Mouse (Mus musculus) thymus, postnatal 14 days (tissue): Measurements from ENCODE around the gene Arrdc3.
"Not testable (repeated sequence)": the region's sequence is repeated elsewhere in the genome, so short reads cannot be mapped to it uniquely, and the experiment has no call there.

Source experiments
- DNase-seq: peaks from one replicate; pipeline ENCODE4 v3.0.0; 2021

Gene Arrdc3

DNA sequence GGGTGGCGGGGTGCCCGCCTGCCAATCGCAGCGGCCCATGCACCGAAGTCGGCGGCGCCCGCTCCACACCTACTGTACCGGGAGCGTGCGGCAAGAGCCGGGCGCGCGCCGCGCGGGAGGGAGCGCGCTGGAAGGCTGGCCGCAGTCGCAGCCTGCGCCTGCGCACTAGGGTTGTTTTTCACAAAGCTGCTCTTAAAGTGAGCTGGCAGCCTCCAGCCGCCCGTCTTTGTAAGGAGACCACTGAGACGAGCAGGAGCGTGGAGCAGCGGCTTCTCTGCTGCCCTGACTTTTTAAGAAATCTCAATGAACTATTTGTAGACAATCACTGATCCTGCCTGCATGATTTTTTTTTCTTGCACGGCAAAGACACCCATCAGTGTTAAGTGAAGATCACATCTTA, at the start of gene Arrdc3:
TSS of gene Arrdc3 (plus strand) at position 195 of the 400 bp plus-strand sequence.
- peak; percentile 98 for DNase-seq

DNA sequence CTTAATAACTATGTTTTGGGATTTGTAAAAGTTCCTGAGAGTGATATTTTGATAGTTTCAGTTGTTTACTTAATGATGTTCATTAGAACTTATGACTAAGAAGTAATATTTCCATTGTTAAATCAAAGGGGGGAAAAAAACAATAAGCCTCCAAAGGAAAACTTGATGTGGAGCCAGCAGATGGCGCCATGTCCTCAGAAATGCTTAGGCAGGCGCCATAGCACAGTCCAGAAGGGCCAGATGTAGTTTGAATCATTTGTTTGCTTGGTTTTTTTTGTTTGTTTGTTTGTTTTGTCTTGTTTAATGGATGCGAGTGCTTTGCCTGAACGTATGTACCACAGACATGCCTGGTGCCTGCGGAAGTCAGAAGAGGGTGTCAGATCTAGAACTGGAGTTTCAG, 21.0 kb upstream of the Arrdc3 start:
- DNase-seq: peak; percentile 58

DNA sequence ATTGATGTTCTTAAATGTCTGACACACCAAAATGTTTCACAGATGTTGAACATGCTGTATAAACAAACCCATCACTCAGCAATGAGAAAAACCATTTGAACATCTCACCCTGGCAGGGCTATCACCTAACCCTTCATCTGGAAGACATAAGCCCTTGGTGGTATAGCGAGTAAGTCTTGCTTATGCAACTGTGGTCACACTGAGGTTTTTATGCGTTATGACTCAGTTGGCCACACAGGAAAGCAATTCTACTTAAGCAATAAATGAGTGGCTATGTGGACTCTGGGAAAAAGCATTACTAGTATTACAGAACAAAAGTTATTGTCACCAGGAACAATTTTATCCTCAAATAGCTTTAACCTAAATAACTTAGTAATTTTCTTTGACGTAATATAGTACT, 19.0 kb upstream of the Arrdc3 start:
- DNase-seq: no peak

DNA sequence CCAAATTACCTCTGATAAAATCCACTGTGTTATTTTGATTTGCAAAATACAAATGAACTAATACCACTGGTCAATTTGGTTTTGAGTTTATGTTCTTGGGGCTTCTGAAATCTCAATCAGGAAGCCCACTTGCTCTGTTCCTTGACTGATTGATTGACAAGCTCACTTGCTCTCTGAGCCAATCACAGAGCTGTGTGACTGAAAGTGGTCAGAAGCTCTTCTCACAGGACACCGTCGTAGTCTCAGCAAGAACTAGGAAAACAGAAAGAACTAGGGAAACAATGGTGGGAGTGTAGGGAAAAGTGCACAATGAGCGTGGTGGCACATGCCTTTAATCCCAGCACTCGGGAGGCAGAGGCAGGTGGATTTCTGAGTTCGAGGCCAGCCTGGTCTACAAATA, 8.1 kb upstream of the Arrdc3 start:
- DNase-seq: no peak

DNA sequence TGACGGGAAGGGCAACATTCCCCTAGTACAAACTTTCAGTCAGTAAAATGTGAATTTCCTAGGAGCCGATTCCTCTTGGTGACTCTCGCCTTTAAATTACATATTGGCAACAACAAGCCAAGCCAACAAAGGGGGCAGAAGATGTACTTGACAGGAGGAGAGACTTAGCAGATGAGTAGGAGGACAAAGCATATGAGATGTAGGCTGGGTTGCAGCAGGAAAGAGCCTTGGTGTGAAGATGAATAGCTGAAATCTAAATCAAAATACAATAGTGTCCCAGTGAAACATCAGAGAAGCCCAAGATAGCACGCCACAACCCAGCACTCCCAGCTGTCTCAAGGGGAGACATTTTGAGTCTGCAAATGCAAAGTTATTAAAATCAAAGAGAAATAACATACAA, 2.4 kb upstream of the Arrdc3 start:
- DNase-seq: no peak

DNA sequence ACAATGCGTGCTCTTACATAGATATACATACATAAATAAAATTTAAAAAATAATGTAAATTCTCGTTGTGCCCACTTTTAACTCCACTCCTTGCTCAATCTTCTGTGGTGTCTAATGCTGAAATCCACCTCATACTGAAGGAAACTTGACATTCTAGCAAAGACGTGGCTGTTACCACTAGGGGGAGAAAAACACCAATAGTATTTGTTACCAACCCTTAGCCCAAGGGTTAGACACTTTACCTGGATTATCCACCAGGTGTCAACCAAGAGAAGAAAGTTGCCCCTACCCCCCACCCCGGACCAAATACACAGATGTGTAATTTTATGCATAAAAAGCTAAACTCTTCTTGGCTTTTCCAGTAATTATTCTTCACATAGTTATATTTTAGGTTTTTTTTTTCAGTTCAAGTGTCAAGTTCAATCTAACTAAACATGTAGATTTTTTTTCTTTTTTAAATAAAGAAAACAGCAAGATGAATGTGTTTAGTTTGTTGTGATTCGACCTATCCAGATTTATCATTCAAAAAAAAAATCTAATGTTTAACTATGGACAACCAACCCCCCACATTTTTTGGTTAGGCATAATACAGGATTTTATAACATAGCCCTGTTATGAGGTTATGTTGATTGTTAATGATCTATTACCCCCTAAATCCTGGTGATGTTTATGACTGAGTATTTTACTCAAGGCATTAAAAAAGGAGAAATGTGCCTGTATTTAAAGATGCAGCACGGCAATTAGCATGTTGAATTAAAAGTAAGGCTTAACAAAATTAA, 1.3 kb upstream of the Arrdc3 start:
- DNase-seq: peak; percentile 80

DNA sequence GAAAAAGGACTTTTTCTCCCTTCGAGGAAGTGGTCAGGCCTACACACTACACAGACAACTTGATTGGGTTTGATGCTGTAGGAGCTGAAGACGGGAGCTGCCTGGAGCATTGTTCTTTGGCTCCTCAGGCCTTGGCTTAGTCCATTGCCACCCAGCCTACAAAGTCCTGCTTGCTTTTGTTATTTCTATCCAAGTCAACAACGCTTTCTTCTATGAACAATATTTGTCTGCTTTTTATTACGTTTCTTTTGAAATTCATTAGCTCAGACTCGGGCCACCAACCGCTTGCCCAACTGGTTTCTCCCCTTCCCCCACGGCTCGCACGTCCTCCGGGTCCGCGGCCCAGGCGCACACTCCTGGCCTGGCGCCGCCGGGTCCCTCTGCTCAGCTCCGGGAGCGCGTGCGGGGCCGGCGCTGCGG, 458 bp upstream of the Arrdc3 start:
- DNase-seq: no peak

DNA sequence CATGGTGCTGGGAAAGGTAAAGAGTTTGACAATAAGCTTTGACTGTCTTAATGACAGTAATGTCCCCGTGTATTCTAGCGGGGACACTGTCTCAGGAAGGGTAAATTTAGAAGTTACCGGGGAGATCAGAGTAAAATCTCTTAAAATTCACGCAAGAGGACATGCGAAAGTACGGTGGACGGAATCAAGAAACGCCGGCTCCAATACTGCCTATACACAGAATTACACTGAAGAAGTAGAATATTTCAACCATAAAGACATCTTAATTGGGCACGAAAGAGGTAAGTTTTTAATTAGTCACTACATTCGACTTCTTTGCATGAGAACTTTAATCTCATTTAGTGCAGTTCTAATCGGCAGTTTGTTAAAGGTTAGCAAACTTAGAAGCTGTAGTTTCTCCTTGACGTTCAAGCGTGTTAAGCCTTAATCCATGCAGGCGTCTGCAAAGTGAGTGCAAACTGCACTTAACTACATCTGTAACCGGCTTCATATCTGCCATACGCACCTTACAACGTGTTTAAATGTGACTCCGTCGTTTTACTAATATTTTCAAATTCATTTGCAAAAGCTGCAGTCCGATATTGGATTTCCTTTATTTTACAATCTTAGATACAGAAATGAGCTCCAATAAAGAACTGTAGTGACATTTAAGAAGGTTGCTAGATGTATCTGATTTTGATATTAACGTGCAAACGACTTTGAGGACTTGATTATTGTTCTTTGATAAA, 629 bp downstream of the Arrdc3 start:
- peak; percentile 20 for DNase-seq

DNA sequence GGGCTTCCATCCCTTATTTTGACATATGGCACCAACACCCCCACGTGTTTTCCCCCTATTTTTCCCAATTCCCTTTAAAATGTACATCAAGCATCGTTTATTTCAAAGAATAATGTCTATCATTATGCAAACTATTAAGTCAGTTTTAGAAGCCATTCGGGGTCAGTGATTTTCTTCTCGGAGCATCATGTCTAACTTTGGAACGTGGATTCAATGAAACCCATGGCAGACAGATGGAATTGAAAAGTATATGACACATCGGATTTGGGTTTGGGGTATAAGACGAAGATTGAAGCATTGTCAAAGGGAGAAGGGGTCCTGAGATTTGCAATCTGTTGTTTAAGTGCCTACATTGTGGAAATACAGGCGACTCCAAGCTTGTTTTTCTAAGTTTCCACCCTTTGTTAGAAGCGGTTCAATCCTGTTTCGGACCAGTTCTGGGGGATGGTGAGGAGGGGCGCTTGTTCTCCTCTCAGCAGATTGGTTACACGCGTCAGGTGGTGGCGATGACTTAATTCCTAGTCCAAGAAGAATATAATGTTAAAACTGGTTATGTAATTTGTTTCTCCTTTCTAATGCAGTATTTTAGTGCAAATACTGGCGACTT, 1.3 kb downstream of the Arrdc3 start:
- peak; percentile 57 for DNase-seq

DNA sequence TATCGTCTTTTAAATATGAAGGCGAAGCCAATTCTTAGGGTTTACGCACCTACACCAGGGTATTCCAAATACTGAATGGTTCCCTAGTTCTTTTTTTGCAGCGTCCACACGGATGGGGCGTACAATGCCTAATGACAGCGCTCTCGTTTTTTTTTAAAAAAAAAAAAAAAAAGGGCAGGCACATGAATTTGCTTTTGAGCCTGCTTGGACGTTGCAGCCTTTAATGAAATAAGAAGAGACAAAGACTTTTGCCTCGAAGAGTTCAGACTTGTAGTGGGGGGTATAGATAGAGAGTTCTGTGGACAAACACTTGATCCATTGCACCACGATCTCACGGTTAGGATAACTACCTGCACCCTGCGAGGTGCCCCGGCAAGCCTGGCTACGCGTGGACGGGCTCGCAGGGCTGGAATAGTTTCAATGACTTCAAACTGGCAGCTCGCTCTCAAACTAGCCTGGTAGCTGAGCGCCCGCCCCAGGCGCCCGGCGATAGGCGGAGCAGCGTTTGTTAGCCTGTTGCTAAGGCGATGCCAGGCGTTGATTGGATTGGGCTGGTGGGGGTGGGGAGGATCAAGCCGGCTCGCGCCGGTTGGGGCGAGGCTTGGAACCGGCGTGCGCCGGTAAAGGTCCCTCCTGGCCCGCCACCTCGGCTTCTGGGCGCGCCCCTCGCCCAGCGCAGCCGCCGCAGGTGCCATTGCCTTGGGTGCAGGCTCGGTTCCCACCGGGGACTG, 2.1 kb downstream of the Arrdc3 start:
- DNase-seq: peak; percentile 94

DNA sequence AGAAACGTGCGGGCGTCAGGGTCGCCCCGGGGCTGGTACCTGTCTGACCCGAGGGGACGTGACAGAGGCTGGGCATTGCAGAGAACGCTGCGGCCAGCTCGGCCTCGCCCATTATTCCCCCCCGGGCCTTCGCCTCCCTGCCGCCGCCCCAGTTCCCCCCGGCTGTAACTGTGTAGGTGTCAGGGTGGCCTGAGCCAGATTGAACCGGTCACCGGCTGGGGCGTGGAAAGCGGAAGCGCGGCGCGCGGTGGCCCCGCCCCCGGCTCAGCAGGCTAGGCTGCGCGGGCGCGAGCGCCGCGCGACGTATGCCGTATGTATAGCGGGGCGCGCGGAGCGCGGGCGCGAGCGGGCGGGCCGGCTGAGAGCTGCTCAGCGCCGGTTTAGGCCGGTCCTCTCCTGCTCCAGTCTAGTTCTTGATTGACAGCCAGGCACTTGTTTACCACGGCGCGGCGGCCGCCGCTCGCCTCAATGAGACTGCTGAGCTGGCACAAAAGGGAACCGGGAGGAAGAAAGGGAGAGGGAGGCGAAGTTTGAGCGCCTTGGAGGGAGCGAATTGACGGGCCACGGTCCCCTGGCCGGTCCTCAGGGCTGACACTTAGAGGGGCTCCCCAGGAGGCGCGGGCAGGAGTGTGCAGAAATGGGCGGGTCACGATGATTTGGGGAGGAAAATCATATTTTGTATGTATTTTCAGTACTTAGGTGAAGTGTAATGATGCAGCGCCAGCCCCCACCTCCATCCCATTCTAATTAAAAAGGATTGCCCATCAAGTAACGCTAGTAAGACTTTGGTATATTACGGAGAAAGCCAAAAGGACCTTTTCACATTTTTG, 2.9 kb downstream of the Arrdc3 start:
- DNase-seq: peak; percentile 95

DNA sequence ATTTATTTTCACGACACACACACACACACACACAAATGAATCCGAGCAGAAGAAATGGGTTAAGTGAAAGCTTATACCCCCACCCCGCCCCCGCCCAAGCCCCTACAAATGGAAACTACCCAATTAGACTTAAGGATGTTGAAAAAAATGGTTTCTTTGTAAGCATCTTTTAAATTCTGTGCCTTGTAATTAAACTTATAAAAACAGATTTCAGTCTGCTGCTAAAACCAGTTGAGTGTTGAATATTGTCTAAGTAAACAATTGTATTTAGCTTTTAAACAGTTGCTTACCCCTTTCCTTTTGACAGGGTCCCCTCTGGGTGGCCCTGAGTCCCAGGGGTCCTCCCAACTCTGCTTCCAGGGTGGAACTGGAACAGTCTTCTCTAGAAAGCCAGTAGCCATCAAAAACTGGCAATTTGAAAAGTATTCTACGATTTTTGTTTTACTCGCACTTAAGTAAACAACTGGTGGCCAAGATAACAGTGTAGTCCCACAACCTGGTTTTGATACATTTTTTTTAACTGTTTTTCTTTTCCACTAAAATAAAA, 3.6 kb downstream of the Arrdc3 start:
- no peak for DNase-seq

DNA sequence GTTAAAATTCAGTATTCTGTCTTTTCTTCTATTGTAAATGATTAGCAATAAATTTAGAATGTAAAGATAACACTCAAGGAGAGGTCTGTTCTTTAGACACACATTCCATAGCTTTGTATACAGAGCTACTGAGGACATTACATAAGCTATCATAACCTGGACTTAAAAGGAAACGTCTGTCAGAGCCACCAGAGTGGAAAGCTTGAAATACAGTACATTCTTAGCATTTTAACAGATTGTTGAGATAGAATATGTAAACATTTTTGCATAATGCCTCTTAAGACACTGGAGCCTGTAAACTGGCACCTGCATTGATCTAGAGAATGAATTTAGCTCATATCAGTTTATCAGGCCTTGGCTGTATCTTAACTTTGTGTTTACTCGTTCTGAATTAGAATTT, 4.7 kb downstream of the Arrdc3 start:
- DNase-seq: no peak

DNA sequence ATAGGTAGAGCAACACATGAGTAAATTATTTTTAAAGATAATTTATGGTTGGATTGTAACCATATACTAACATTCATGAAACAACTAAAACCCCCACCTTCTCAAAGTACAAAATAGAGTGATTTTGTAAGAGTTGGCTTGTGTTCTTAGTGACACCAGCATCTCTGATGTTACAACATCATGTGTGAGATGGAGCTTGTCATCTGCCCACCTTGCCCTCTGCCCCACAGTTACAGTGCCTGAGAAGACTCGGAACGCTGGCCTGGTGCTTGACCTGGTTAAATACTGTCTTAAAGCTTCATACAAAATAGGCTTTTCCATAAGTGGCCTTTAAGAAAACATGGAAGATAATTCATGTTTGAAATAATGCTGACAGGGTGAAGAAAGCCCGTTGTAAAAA, 11.7 kb downstream of the Arrdc3 start:
- not testable (repeated sequence) for DNase-seq

DNA sequence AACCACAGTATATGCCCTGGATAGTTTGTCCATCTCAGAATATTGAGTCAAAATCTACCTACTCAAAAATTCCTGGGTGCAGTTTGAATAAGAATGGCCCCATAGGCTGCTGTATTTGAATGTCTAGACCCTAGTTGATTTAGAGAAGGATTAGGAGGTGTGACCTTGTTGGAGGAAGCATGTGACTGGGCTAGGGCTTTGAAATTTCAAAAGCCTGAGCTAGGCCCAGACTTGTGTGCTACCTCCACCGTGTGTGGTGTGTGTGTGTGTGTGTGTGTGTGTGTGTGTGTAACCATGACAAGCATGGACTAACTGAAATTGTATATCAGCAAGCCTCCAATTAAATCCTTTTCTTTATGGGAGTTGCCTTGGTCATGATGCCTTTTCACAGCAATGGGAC, 14.2 kb downstream of the Arrdc3 start:
- no peak for DNase-seq

DNA sequence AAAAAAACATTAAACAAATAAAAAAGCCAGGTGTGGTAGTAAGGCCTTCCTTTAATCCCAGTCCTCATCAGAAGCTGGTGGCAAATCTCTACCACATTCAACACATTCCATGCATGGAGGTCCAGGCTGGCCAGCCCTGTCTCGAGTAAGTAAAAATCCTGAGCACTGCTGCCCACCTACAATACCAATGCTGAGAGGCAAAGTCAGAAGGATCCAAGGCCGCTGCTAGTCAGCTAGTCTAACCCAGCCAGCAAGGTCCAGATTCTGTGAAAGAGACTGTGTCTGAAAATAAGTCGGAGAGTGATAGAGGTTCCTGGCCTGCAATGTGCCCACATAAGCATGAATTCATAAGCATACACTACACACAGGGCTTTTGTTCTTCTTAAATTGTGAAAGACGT, 14.9 kb downstream of the Arrdc3 start:
- DNase-seq: no peak

DNA sequence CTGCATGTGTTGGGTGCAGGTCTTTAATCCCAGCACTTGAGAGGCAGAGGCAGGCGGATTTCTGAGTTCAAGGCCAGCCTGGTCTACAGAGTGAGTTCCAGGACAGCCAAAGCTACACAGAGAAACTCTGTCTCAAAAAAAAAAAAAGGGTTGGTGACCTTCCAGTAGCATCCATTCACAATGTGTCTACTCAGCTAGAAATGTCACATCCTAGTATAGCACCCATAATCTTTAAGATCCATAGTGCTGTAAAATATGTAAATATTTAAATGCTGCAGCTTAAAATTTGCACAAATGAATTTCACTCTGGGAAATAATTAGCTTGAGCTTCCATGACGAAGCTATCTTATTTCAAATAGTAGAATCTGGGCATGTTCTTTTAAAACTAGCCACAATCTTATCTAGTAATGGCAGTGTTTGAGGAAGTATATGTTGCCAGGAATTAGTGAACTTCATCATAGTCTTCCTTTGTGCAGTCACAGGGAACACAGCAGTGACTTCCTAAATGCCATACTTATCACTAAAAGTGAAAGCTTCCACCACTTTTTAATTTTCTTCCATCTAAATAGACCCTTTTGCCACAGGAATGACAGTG, 16.3 kb downstream of the Arrdc3 start:
- DNase-seq: no peak

DNA sequence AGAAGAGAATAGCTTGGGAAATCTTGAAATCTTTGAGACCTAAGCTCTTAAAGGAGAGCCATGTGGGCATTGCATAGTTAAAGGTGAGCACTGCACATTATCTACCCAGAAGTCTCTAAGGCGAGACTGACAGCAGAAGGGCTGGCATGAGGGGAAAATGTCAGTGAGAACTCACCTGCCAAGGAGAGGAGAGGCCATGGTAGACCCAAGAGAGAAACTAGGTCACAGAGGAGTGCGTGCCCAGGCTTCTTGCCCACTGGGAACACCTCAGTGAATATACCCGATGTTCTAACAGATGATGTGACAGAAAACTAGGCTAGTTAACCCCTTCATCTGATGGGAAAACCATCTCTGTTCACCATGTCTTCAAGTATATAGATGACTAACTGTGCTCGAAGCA, 18.2 kb downstream of the Arrdc3 start:
- no peak for DNase-seq

DNA sequence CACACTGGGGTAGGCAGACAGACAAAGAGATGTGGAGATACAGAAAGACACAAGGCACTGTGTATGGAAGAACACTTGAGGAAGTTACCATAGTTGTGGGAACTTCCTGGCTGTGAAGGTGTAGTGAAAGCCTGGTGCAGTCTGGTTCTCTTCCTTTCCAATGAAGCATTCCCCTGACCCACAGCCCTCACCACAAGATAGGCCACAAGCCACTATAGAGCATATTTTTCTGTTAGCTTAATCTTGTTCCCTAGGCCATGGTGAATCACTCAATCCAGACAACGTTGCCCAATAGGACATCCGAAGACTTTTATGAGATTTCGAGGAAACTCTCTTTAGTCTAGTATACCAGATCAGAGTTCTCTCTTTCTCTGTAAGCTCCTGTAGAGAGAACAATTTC, 19.6 kb downstream of the Arrdc3 start:
- no peak for DNase-seq

DNA sequence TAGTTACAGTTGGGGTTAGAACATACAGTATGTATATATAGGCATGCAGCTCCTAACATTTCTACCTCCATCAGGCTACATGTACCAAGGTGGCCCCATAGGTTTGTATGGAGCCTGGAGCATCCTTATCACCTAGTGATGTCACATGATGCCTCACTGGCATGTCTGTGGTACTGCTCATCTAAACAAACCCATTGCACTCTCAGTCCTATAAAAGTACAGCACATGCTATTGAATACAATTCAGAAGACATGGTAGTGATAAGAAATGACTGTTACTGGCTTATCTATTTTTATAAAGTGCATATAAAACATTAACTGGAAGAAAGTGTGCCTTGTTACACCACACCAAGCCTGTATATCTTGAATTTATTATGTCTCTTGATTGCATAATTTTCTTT, 30.2 kb downstream of the Arrdc3 start:
- no peak for DNase-seq

DNA sequence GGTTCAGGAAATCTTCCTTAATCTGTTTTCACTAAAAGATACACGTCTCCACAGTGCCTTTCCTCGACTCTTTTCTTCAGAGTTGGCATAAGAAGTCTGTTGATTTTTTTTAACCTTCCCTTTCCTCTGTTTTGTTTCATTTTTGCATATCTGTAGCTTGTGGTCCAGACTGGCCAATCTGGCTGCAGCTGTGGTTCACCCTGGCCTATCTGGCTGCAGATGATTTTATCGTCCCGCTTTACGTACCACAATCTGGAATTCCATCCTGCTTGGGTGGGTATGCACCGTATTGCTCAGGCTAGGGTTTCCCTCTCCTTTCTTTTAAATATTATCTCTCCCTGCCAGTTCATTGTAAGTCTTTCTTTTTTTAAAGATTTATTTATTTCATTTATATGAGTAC, 37.8 kb downstream of the Arrdc3 start:
- no peak for DNase-seq
